Mouse (Mus musculus) lung, adult 2 months (tissue): ENCODE results near the gene Rnpep.

Source experiments
- CTCF ChIP-seq: fragments of 200-500 bp; IDR thresholded peaks from 2 replicates; pipeline ENCODE4 v1.5.1; 2011; ENCODE audit warnings: mild to moderate bottlenecking, low read length, control low read depth; ENCODE audit not compliant: insufficient read depth
- POLR2A ChIP-seq: fragments of 200-500 bp; IDR thresholded peaks from 2 replicates; pipeline ENCODE4 v1.6.1; 2011; ENCODE audit warnings: low read depth, mild to moderate bottlenecking, control low read depth, low read length, borderline replicate concordance; ENCODE audit errors: extremely low read depth

GRCm38 (mm10) chr1:135290908-135291307 lies 7.0 kb upstream of the Rnpep start:
- no peak for TF ChIP-seq POLR2A
- no peak for TF ChIP-seq CTCF
